In genomic region chr12:105443569-105443968, GRCm38 (mm10) we compare ENCODE assay signal across 29 mouse cellular contexts. TPM values are rescaled to one million over a fixed set of nuclear protein-coding genes. Genes with fewer than 3 reads are reported as not detected.
DNase-seq lines count a peak whose midpoint lies in the region; ATAC-seq and TF ChIP-seq lines count a peak whose summit lies in the region.
"Had no signal": no experiment of that assay in that cellular context is flagged by ENCODE, and none has a peak within 500 bp of the region (broad histone marks: within the 10 kb centered on the region; RNA-seq: fewer than 3 reads in every experiment).

No protein-coding gene starts in this region.

- DNase-seq in frontal cortex, postnatal 10 days (ENCODE audit: low spot score in 2 of 2), result no peak
- peak; percentile 37 to 47 for DNase-seq in left cerebral cortex, adult 2 months (ENCODE audit: extremely low spot score in 1 of 2, low spot score in 2 of 2)
- DNase-seq in left cerebral cortex, postnatal 36 days (ENCODE audit: low spot score in 2 of 2), result no peak
- peak; percentile 51 to 59 for DNase-seq in right cerebral cortex, adult 2 months (ENCODE audit: low spot score in 2 of 2)
- no peak for DNase-seq in right cerebral cortex, postnatal 36 days (ENCODE audit: low spot score in 2 of 2)
- DNase-seq in brain, adult 2 months (ENCODE audit: low read depth, low spot score), result peak; percentile 88
- DNase-seq: adrenal gland, adult 8-10 months; adrenal gland, postnatal 14 days; adrenal gland, postnatal 36 days; B cell, adult 2 months; cerebellum, adult 11 months; cerebellum, adult 18-20 months; cerebellum, adult 8-10 months; cerebellum, adult 9-11 months; cerebellum, postnatal 14 days; cerebellum, postnatal 36 days; embryo, embryonic 11 days had no signal

- H3K27ac ChIP-seq in left cerebral cortex, adult 2 months, result no peak overlapping the region
- H3K27ac ChIP-seq: embryonic facial prominence, embryonic 13.5 days; embryonic facial prominence, embryonic 15.5 days; forebrain, embryonic 10.5 days; forebrain, embryonic 12.5 days had no signal

- H3K4me3 ChIP-seq in left cerebral cortex, adult 2 months, result no peak overlapping the region
- H3K4me3 ChIP-seq: embryonic facial prominence, embryonic 13.5 days; embryonic facial prominence, embryonic 15.5 days; erythroblast, embryonic 14.5 days; forebrain, embryonic 10.5 days; forebrain, embryonic 12.5 days had no signal

- no peak for TF ChIP-seq CTCF in left cerebral cortex, adult 2 months (IDR thresholded peaks at IDR 0.05)

- intact Hi-C loops in left cerebral cortex, adult 2 months (cut with DNase I), result no loop called here
- intact Hi-C loops in left cerebral cortex, postnatal 36 days (cut with DNase I), result no loop called here

- ATAC-seq in frontal cortex, adult (ENCODE audit: low TSS enrichment), result peak; percentile 61
- no peak for ATAC-seq in megakaryocyte progenitor cell, adult 5-6 weeks (replicated peaks; ENCODE audit: poor library complexity)
- ATAC-seq: activated CD4-positive, CD25-positive, alpha-beta regulatory T cell, adult 4 months; CD4-positive, CD25-positive, alpha-beta regulatory T cell, adult 4 months; forebrain, embryonic 14.5 days; Patski had no signal

RNA-seq across cellular contexts. Expression of gene D430019H16Rik, which starts 10.1 kb away (rescaled TPM):
- 10 to 100 TPM; 81.5 to 88.0 TPM for total RNA-seq in left cerebral cortex, adult 2 months (2021)
- total RNA-seq in left cerebral cortex, postnatal 36 days (2021), result 100 to 1,000 TPM in 1 of 2 experiments, 10 to 100 TPM in 1; 89.2 to 101 TPM
- 0.05 TPM in 1 of 2 replicates, not detected in the other for total RNA-seq in megakaryocyte progenitor cell, adult 5-6 weeks (2015)
- total RNA-seq in megakaryocyte progenitor cell, adult 5-6 weeks (2017), result 0.04 TPM in 1 of 2 replicates, not detected in the other
- total RNA-seq: common myeloid progenitor, adult 5-6 weeks had no signal

Comparison
In these comparisons a context has a peak if more than half of its experiments do, and no peak if none do; other contexts are left out.
1. DNase-seq: peak in left cerebral cortex, adult 2 months (2 of 2), right cerebral cortex, adult 2 months (2 of 2) and brain, adult 2 months (single experiment); none in frontal cortex, postnatal 10 days (0 of 2), left cerebral cortex, postnatal 36 days (0 of 2) and right cerebral cortex, postnatal 36 days (0 of 2).
2. RNA of gene D430019H16Rik, which starts 10.1 kb away (total RNA-seq): 89.2 to 101 TPM in left cerebral cortex, postnatal 36 days and 81.5 to 88.0 TPM in left cerebral cortex, adult 2 months; 0.04 to 0.05 TPM in megakaryocyte progenitor cell, adult 5-6 weeks; every median in the first group is over 10 times any median in the second.